Mouse (Mus musculus) 3T3-L1 (cell line): Measurements from ENCODE around the gene Bcl2l13.
"Not testable (repeated sequence)": the region's sequence is repeated elsewhere in the genome, so short reads cannot be mapped to it uniquely, and the experiment has no call there.

Source experiments
- DNase-seq: peaks from one replicate; pipeline ENCODE4 v3.0.0-alpha.2; 2015; ENCODE audit warnings: low read depth, low spot score

Bcl2l13 gene

GRCm38 (mm10) chr6:120901776-120902645 is 66.0 kb downstream of the Bcl2l13 start:
- no peak for DNase-seq

GRCm38 (mm10) chr6:120903450-120903912 is 67.5 kb downstream of the Bcl2l13 start:
- peak; percentile 71 for DNase-seq

- no peak for DNase-seq
Observed at GRCm38 (mm10) chr6:120903961-120904360, 67.9 kb downstream of the Bcl2l13 start.

GRCm38 (mm10) chr6:120905111-120905510 is 69.1 kb downstream of the Bcl2l13 start:
- no peak for DNase-seq

GRCm38 (mm10) chr6:120906521-120906920 is 70.5 kb downstream of the Bcl2l13 start:
- no peak for DNase-seq

GRCm38 (mm10) chr6:120907876-120908597 is 72.0 kb downstream of the Bcl2l13 start:
- not testable (repeated sequence) for DNase-seq

- no peak for DNase-seq
Observed at GRCm38 (mm10) chr6:120909501-120909900, 73.5 kb downstream of the Bcl2l13 start.

- DNase-seq: peak; percentile 35
Observed at GRCm38 (mm10) chr6:120911213-120912007, 75.4 kb downstream of the Bcl2l13 start.

GRCm38 (mm10) chr6:120912931-120913330 is 76.9 kb downstream of the Bcl2l13 start:
- DNase-seq: peak; percentile 44

GRCm38 (mm10) chr6:120913783-120914182 is 77.8 kb downstream of the Bcl2l13 start:
- peak; percentile 32 for DNase-seq

- DNase-seq: peak; percentile 66
Observed at GRCm38 (mm10) chr6:120914533-120914910, 78.5 kb downstream of the Bcl2l13 start.

- peak; percentile 91 for DNase-seq
Observed at GRCm38 (mm10) chr6:120914911-120915648, 79.1 kb downstream of the Bcl2l13 start.

GRCm38 (mm10) chr6:120915649-120915975 is 79.6 kb downstream of the Bcl2l13 start:
- no peak for DNase-seq

GRCm38 (mm10) chr6:120916074-120916971 is 80.3 kb downstream of the Bcl2l13 start, which contains the start of gene Bid:
Bid (minus strand) TSS chr6:120916853.
- peak; percentile 90 for DNase-seq

GRCm38 (mm10) chr6:120916972-120917881 is 81.2 kb downstream of the Bcl2l13 start:
- peak; percentile 65 for DNase-seq

- no peak for DNase-seq
Observed at GRCm38 (mm10) chr6:120917975-120918374, 82.0 kb downstream of the Bcl2l13 start.

GRCm38 (mm10) chr6:120924791-120925321 is 88.8 kb downstream of the Bcl2l13 start:
- DNase-seq: not testable (repeated sequence)

GRCm38 (mm10) chr6:120926880-120927279 is 90.9 kb downstream of the Bcl2l13 start:
- DNase-seq: peak; percentile 76

GRCm38 (mm10) chr6:120927765-120928164 is 91.8 kb downstream of the Bcl2l13 start:
- DNase-seq: peak; percentile 95
